Mouse (Mus musculus): Measurements from ENCODE around the gene Paqr6.

Gene Paqr6

DNA sequence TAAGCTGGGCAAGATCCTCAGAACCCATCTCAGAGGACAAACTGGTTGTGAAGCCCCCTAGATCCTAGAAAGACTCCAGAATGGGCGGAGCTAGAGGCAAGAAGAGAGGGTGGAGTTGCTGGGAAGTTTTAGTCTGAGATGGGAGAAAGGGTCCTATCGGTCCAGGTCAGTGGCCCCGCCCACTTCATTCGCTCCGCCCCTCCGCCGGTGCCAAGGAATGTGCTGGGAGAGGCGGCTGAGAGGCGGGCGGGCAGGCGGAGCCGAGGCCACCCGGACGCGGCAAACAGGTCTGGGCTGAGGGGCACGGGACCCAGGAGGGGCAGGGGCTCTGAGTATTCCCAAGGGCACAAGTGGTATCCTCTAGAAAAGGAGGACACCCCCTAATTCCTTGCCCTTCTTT lies at the start of gene Paqr6:
Gene Paqr6 (plus strand): TSS at position 248 of the 400 bp plus-strand sequence.
- DNase-seq, result no peak

DNA sequence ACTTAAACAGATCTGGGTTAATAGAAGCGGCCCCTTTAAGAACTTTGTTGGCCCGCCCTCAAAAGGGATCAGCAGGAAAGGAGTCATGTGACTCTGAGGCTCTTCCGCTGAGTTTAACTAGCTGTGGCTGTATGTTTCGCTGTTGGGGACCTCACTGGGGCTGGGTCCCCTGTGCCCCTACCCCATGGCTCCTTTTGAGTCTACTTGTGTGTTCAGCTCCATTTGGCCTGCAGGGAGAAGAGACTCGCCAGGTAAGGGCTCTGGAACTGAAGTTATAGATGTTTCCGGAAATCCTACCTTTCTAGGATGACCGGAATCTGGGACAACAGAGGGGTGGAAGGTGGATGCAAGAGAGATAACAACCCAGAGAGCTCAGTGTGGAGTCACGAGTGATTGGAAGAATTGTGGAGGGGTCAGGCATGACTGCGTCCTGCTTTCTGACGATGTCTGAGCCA lies 39.4 kb upstream of the Paqr6 start, which contains the start of gene Glmp:
Gene Glmp (plus strand): TSS at position 73 of the 455 bp plus-strand sequence.
- DNase-seq, result peak; percentile 54

DNA sequence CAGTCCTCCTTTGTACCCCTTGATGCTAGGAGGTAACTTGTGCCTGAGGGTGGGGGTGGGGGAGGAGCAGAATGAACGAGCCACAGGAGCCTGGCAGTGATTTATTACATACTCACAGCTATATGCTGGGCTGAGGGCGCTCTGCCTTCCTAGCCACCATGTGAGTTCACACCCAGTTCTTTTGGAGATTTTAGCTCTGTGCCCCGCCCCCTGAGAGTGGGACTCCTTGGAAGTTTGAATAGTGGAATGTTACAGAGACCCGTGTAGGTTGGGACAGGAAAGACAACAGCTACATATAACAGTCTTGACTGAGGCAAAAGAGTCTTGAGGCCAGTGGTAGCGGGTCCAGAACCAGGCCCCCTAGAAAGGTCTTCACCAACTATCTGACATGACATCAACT lies 35.4 kb upstream of the Paqr6 start:
- no peak for DNase-seq

DNA sequence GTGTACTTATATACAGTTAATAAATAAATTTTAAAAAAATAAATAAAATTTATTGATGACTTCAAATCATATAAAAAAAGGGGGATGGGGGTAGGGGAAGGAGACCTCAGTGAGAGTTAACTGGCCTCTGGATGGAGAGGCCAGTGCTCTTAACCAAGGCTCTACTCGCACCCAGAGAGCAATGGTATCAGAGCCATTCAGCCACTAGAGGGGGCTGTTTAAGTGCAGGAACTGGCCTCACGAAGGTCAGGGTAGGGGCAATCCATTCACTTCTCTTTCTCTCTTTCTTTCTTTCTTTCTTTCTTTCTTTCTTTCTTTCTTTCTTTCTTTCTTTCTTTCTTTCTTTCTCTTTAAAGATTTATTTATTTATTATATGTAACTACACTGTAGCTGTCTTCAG lies 33.1 kb upstream of the Paqr6 start:
- DNase-seq, result peak; percentile 60

DNA sequence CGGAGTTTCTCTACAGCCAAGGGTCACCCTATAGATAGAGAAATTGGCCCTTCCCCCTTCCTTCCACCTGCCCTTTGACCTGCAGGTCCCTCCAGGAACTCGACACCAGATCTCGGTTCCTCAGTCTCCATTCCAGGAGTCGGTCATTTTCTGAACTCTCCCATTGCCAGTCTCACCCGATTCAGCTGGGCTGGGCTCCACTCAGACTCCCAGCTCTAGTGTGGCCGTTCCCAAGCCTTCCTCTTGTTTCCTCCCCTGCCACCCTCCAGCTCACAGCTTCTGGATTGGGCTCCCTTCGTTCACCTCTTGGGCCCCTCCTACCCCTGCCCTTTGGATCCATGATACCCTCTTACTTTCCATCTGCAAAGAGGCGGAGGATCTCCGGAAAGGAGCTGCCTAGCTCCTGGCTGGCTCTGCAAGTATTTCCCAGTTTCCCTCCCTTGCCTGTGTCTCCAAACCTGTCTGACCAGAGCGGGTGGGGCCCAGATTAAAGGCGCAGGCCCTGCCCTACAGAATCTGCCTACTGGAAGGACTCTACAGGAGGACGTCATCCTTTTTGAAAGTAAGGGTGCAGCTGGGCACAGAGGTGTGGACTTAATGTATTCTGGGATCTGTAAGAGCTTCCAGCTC lies 30.2 kb upstream of the Paqr6 start:
- DNase-seq, result no peak

DNA sequence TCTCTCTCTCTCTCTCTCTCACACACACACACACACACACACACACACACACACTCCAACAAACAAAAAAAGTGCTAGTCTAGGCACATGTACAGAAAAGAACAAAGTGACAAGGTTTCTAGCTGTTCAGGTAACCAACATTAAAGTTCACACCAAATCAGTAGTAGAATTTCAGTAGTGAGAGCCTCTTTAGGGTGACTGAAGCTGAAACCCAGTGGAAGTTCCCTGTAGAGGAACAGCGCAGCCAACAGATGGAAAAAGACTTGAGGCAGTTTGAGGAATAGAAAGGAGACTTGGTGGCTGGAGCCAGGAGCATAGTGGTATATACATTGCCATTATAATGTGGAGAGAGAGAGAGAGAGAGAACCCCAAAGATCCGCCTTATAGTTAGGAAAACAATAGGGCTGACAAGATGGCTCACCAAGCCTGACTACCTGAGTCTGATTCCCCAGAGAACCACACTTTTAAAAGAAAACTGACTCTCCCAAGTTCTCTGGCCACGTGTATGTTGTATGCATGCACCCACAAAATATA lies 29.4 kb upstream of the Paqr6 start:
- DNase-seq, result no peak

DNA sequence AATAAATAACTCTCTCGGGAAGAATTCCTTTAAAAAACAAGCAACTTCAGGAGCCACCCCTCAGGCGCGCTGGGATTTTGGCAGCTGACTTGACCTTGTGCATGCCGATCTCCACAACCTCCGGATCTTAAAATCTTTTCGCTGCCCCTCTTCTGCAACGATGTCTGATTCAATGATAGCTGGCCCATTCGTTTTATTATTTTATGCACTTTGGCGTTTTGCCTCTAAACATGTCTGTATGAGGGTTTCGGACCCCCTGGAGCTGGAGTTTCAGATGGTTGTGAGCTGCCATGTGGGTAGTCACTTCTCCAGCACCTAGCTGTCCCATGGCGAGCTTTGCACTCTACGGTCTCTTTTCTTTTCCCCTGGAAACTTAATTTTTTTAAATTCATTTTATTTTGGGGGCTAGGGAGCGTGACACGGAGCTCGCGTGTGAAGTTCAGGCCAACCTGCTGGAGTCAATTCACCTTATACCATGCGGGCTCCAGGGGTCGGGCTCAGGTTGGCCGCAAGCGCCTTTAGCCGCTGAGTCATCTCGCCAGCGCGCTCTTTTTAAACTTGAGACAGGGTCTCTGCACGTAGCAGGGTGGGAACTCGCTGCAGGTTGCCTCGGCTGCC lies 28.8 kb upstream of the Paqr6 start:
- no peak for DNase-seq

DNA sequence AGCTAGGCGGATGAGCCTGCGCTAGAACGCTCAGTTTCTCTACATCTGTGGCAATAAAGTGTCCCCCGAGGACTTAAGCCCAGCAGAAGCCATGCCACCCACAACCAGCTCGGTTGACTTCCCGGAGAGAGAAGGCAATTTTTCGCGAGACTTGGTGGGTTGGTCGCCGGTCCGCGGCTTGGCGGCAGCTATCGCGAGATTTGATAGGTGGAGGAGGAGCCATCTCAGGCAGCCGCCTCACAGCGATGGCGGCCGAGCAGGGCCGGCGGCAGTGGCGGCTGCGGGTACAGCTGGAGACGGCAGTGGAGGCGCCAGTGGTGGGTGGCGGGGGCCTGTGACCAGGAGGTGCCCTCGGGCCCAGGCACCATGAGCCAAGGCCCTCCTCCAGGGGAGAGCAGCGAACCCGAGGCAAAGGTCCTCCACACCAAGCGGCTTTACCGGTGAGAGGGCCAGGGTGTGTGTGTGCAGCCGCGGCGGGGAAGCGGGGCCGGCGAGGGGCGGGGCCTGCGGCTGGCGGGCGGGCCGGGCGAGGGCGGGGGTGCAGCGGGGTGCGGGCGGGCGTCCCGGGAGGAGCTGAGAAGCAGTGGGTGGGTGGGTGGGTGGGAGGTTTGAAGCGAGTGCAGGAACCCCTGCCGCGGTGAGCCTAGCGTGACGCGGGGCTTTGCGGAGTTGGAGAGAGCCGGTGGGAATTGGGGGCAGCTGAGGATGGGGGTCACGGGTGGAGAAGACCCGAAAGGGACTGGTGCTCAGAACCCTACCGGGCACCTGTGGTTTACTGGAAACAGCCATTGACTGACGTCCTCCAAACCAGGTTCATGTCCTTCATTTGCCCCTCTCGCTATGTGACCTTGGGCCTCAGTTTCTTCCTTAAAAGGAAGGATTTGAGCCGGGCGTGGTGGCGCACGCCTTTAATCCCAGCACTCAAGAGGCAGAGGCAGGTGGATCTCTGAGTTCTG lies 28.0 kb upstream of the Paqr6 start, which contains the start of the genes Tmem79 and Smg5:
Gene Tmem79 (minus strand): TSS at position 91 of the 956 bp plus-strand sequence.
Gene Smg5 (plus strand): TSS at position 203 of the 956 bp plus-strand sequence.
- peak; percentile 98 for DNase-seq

DNA sequence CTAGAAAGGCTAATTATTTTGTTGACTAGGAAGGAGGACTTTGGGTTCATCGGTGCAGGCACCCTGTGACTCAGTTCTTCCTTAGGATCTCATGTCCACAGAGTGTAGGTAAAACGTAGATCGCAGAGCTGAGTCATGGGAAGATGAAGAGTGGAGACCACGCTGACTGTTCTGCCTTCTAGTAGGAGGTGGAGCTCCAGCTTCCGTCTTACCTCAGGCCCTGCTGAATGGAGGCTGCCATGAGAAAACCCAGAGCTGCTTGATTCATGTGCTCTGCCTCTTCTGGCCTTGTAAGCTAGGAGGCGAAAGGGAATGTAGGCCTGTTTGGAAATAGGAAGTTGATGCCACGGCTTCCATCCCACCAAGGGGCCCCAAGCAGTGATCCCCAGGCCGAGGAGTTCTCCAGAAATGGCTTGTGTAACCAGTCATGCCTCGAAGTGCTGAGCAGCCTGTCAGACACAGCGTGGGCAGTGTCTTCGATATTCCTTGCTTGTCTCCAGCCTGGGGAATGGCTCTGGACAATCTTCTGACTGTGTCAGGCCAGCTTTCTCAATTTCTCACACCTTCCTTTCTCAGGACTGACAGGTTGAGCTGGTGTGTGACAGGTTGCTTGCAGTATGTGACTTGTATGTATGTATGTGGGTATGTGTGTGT lies 26.9 kb upstream of the Paqr6 start:
- peak; percentile 25 for DNase-seq

DNA sequence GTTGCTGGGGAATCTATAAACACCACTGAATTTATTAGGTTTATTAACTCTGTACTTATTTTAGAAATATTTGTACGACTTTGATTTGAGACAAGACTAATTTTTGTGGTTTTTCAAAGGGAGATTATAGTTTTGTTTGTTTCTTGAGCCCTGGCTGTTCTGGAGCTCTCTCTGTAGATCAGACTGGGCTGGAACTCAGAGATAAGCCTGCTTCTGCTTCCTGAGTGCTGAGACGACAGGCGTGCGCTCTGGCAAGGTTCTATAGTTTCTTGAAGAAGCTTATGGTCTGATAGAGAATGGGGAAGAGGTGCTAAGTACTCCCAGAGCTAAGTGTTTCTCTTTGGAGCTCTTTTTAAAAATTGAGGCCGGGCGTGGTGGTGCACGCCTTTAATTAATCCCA lies 26.1 kb upstream of the Paqr6 start:
- DNase-seq, result no peak

DNA sequence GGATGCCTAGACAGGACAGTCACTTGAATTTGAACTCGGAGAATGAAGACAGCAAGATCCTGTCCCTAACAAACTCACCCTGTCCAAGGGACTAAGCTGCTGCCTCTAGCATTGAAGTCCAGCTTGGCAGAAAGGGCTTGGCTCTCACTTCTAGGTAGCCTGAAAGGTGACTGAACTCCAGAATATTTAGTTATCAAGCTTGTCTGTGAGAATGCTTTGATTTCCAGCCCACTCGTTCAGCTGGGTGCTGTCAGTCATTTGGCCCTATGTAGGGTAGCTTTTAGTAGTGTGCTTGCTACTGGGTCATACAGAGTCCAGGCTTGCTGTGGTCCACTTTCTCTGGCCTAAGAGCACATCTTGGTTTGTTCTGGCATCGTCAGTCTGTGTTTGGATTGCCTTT lies 25.4 kb upstream of the Paqr6 start:
- no peak for DNase-seq

DNA sequence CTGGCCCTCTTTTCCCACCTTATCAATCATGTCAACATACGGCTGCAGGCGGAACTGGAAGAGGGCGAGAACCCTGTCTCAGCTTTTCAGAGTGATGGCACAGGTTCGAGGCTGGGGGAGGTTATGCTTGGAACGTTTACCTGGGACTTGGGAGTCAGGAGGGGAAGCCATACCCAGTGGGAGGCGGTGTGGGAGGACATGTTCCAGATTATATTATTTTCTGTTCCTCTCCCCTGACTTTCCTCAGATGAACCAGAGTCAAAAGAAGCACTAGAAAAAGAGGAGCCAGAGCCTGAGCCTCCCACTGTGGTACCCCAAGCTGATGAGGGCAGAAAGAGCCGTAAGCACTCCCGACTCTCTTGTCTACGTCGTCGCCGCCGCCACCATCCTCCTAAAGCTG lies 13.7 kb upstream of the Paqr6 start:
- DNase-seq, result no peak

DNA sequence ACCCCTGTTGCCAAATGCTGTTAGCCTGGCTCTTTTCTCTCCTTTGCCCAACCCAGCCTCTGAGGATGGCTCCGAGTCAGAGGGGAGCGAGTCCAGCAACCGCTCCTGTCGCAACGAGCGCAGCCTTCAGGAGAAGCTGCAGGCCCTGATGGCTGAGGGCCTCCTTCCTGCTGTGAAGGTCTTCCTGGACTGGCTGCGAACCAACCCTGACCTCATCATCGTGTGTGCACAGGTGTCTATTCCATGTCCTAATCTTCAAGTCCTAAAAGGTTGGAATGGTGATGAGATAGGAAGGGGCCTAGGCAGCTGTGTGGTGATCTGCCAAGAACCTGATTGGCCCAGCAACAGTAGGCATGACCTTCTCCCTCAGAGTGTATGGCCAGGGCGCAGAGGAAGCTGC lies 11.5 kb upstream of the Paqr6 start:
- DNase-seq, result no peak

DNA sequence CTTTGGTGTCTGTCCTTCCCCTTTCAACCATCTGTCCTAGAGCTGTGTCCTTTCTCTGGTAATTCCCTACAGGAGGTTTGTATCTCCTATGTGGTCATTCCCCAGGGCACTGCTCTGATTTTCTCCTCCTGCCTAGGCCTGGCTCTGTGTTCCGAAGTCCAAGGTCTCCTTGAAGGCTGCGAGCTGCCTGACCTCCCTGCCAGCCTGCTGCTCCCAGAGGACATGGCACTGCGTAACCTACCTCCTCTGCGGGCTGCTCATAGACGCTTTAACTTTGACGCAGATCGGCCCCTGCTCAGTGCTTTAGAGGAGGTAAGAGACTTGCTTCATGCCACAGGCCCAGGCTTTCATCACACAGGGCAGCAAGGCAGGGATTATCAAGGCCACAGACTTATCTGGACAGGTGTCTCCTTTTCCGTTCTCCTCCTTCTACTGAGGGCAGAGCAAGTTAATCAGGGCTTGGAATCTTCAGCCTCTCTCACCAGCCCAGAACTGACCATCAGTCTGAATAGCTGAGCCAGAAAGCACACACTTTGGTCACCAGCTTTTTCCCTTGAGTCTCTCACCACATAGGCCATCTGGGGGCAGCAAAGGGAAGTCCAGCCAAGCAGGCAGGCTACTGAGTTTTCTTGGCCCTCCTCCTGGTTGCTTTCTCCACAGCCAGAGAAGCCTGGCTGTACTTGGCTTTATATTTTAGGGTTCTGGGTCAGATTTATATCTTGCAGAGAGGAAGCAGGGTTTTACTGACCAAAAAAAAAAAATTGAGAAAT lies 9.8 kb upstream of the Paqr6 start:
- DNase-seq, result no peak

DNA sequence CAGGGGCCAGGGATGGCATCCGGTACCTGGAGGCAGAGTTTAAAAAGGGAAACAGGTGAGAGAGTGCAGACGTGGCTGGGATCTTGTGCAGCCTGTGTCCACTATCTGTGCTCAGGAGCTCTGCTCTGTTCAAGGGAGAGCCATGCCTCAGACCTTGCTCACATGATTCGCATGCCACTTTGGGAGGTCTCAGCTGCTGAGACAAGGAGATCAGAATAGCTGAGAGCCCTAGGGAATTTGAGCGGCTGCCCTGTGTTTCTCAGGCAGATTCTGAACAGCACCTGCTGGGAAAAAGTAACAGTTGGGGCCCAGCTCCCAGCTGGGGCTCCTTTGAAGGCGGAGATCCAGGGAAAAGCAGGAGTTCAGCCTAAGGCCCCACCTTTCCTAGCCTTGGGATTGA lies 4.8 kb upstream of the Paqr6 start:
- DNase-seq, result no peak

DNA sequence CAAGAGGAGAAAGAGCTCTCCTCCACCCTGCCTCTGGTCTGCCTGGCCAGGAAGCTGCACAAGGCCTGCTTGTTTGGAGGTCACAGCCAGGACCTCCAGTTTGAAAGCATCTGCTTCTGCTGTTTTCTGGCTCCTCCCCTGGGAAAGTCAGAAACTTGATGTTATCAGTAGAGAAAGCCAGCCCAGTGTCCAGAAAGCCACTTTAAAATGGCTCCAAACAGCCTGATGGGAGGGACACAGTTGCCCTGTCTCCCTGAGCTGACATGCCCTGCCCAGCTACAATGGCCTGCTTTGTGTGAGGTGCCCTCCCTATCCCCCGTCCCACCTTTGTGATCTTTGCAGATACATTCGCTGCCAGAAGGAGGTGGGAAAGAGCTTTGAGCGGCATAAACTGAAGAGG lies 4.4 kb upstream of the Paqr6 start:
- no peak for DNase-seq

DNA sequence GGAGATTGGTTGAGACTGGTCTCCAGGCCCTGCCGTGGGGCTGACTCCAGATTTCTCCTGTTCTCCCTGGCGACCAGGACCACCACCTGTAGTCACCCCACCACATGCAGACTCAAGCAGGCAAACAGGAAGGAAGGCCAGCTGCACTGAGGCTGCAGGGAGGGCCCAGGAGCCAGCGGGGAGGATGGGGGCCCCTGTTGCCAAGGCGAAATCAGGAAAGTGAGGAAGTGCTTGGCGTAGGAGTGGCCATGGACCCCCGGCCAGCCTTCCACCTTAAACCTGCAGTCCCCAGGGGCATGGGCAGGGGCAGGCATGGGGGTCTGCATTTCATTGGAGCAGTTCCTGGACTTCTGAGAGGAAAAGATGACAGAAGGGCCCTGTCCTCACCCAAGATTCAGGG lies 3.3 kb upstream of the Paqr6 start:
- DNase-seq, result peak; percentile 31

DNA sequence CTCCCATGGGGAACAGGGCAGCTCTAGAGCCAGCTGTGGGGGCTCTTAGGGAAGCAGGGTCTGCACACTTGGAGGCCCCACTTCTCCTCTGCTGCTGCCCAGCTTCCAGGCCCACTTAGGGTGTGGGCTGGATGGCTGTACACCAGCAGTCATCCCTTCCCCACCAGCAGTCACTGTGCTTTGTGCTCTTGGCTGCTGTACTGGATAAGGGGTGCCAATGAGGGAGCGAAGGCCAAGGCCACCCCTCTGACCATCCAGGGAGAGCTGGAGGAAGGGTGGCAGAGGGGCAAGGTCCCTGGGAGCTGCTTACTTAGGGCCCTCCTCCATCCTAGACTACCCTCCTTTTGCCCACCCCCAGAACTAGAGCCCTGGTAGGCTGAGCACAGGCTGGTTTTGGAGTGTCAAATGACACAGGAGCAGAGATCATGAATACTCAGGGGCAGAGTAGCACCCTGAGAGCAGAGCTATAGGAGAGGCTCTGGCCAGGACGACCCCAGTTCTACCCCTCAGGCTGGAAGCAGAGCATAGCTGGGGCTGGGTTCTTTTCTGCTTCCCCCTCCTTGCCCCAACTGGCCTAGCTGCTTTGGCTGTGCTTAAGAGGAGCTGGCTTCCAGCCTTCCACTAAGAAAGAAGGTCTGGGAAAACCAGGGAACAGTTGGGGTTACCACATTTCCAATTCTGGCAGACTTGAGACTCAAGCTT lies 2.6 kb upstream of the Paqr6 start:
- no peak for DNase-seq

DNA sequence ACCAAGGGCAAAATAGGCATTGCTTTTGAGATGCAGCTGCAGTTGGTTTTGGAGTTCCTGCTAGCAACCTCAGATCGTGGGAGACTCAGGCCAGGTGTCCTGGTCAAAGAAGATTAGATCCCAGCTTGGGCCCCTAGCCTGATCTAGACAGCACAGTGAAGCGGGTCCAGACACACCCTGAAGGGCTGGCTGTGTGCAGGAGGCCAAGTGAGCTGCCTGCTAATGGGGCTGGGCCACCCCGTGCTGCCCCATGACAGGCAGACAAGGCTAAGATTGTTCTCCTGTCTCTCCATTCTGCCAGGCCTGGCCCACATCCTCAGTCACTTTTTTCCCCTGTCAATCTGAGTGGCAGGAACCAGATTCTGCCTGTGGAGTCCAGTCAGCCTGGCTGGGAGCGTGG lies 684 bp upstream of the Paqr6 start:
- DNase-seq, result no peak

DNA sequence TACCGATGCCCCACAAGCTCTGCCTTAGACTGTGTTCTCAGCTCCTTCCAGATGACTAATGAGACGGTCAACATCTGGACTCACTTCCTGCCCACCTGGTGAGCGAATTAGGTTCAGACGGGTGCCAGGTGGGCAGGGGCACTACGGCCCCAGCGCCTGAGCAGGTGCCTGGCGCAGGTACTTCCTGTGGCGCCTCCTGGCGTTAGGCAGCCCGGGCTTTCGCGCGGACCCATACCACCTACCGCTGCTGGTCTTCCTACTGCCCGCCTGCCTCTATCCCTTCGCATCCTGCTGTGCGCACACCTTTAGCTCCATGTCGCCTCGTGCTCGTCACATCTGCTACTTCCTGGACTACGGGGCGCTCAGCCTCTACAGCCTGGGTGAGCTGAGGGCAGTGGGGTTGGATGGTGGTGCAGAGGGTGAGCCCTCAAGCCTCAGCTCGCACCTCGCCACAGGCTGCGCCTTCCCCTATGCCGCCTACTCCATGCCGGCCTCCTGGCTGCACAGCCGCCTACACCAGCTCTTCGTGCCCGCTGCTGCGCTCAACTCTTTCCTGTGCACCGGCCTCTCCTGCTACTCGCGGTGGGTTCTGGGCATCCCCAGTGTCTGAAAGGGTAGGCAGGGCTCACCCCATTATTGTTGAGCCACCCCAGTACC lies 1.4 kb downstream of the Paqr6 start:
- peak; percentile 19 for DNase-seq

Measured in thymus, postnatal 25 days (tissue).